Mouse (Mus musculus) liver, embryonic 14.5 days (tissue): Measurements from ENCODE around the gene Sbno2.

ENCODE experiments used
- CTCF ChIP-seq: IDR thresholded peaks from 2 replicates; pipeline ENCODE4 v1.5.1; 2016; ENCODE audit warnings: antibody characterized with exemption, low read depth, control low read depth
- EP300 ChIP-seq: IDR thresholded peaks from 2 replicates; pipeline ENCODE4 v1.6.1; 2016; ENCODE audit warnings: antibody characterized with exemption, low read depth

GRCm38 (mm10) chr10:80032799-80033480 is 72.4 kb downstream of the Sbno2 start:
- TF ChIP-seq CTCF, result no peak
- no peak for TF ChIP-seq EP300
